Mouse (Mus musculus) bone marrow, adult 2 months (tissue): ENCODE data around the gene Cbfa2t2. TPM values are rescaled to one million over a fixed set of nuclear protein-coding genes. Genes with fewer than 3 reads are reported as not detected.
A peak's percentile ranks its signal among the peaks of the same experiment; 100 is the strongest.

Experiments
- H3K27ac ChIP-seq: fragments of 200-500 bp; 2 replicates; pipeline ENCODE4 v1.5.1; 2012; ENCODE audit warnings: low read depth, mild to moderate bottlenecking, control low read depth, inconsistent platforms, low read length; ENCODE audit not compliant: control insufficient read depth, poor library complexity, insufficient read depth
- H3K4me1 ChIP-seq: fragments of 200-500 bp; 2 replicates; pipeline ENCODE4 v1.6.1; 2011; ENCODE audit warnings: low read length; ENCODE audit not compliant: control insufficient read depth, insufficient read depth
- H3K4me3 ChIP-seq: fragments of 200-500 bp; replicated peaks from 2 replicates; pipeline ENCODE3; 2011; ENCODE audit warnings: mild to moderate bottlenecking, low read depth, low read length, control low read depth; ENCODE audit not compliant: control insufficient read depth
- CTCF ChIP-seq: fragments of 200-500 bp; IDR thresholded peaks from 2 replicates; pipeline ENCODE4 v1.5.1; 2011; ENCODE audit warnings: low read length, control low read depth; ENCODE audit not compliant: control insufficient read depth, insufficient read depth
- POLR2A ChIP-seq: fragments of 200-500 bp; IDR thresholded peaks from 2 replicates; pipeline ENCODE4 v1.6.1; 2011; ENCODE audit warnings: low read depth, mild to moderate bottlenecking, control low read depth, low read length, borderline replicate concordance; ENCODE audit not compliant: control insufficient read depth
- WGBS: fragments of 180-500 bp; shearing (Covaris S2); methylation state at CpG from one replicate; pipeline ENCODE4 v1.1.7; 2018; 5-methylcytosine and 5-hydroxymethylcytosine counted together
- polyA plus RNA-seq: library from polyadenylated mRNA; stranded (reverse); fragments of >200 nt; gene quantifications from 2 replicates; pipeline ENCODE4 v1.2.4, GENCODE M21; 2011; ENCODE audit warnings: low replicate concordance; ENCODE audit not compliant: missing spikeins, insufficient read depth, insufficient read length

Gene Cbfa2t2
- polyA plus RNA-seq, 1 experiment = 16.4 TPM

GRCm38 (mm10) chr2:154430566-154430965, 5.7 kb upstream of the Cbfa2t2 start:
- whole genome bisulfite sequencing = 94% methylated on average over 2 of the region's 2 CpGs
- Histone ChIP-seq H3K4me3 (no peak overlapping the region), H3K27ac (no peak overlapping the region), H3K4me1 (no peaks in the 10 kb centered on the region; the same call in 1 of the 2 replicates)
- TF ChIP-seq CTCF = no peak
- TF ChIP-seq POLR2A = no peak

- Histone ChIP-seq H3K4me1 (no peaks in the 10 kb centered on the region; the same call in none of the 2 replicates), H3K27ac (no peak overlapping the region), H3K4me3 (no peak overlapping the region)
- 39% methylated on average over 2 of the region's 2 CpGs for WGBS
- TF ChIP-seq CTCF (no peak), POLR2A (no peak)
Measured at GRCm38 (mm10) chr2:154432696-154433095, 3.6 kb upstream of the Cbfa2t2 start.

DNA sequence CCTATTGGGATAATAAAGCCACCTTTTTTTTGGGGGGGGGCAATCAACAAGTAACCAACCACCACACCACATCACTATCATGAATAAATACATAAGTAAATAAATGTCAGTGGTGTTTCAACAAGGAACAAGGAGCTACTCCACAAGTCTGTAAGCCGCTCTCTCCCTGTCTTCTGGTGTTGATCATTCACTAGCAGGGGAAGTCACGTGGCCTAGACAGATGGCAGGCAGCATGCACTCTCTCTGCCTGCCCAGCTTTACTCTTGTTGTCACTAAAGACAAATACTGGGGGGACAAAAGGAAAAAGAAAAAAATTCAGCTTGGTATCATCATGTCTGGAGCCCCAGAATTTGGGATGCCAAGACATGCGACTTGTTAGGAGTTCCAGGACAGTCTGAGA, 2.9 kb upstream of the Cbfa2t2 start:
- TF ChIP-seq POLR2A (no peak), CTCF (no peak)
- no peak overlapping the region for H3K4me3 ChIP-seq
- no peaks in the 10 kb centered on the region; the same call in none of the 2 replicates for H3K4me1 ChIP-seq
- no peak overlapping the region for H3K27ac ChIP-seq
- 77% methylated on average over 3 of the region's 3 CpGs for WGBS

DNA sequence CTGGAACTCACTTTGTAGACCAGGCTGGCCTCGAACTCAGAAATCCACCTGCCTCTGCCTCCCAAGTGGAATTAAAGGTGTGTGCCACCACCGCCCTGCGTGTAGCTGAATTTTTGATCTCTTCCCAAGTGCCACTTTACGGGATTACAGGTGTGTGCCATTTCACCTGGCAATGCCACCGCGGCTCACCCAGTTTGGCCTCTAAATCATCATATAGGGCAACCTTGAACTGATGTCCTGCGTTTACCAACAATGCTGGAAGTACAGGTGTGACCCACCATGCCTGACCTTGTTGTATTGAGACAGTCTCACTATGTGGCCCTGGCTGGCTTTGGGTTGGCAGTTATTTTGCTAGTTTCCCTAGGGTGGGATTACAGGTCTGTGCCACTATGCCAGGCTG, 1.6 kb upstream of the Cbfa2t2 start:
- no peak for TF ChIP-seq POLR2A
- TF ChIP-seq CTCF = no peak
- WGBS = 95% methylated on average over 7 of the region's 7 CpGs
- H3K27ac ChIP-seq = no peak overlapping the region
- no peak overlapping the region for H3K4me3 ChIP-seq
- H3K4me1 ChIP-seq = no peaks in the 10 kb centered on the region; the same call in none of the 2 replicates

DNA sequence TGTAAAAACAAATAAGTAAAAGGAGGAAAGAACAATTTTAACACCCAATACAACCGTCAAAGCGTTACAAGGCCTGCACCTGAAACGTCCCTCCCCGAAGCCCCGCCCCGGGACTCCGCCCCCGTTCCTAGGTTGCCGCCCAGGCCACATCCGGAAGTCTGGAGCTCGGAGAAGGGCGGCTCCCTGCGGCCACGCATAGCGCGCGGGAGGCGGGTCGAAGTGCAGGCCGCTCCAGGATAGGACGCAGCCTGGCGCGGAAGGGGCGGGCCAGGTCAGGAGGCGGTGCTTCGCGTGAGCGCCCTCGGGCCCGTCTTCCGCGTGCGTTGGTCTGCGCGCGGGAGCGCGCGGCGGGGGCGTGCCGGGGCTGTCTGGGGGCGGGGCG, 214 bp upstream of the Cbfa2t2 start:
- Histone ChIP-seq H3K27ac (peak overlapping the region; percentile 54; the same call in 1 of the 2 replicates), H3K4me3 (peak overlapping the region; percentile 56), H3K4me1 (no peaks in the 10 kb centered on the region; the same call in none of the 2 replicates)
- under 1% methylated on average over 41 of the region's 44 CpGs for WGBS
- peak; percentile 25; the same call in 1 of the 2 replicates for TF ChIP-seq POLR2A
- TF ChIP-seq CTCF = no peak

DNA sequence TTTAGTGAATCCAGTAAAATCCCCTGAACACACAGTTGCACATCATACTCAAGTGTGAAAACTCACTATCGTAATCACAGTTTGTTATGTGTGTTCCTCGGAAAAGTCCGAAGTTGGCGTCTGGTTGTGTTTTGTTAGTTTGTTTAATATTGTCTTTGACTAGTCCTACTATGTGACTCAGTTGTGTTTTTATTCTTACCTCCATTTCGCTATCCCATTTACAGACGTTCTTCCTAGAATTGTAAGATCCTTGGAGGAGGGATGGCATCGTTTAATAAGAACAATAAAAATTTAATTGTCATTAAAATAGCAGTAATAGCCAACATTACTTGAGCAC, 878 bp downstream of the Cbfa2t2 start:
- WGBS = 18% methylated on average over 7 of the region's 7 CpGs
- Histone ChIP-seq H3K4me3 (peak overlapping the region; percentile 64), H3K4me1 (no peaks in the 10 kb centered on the region; the same call in none of the 2 replicates), H3K27ac (0 out of 2 replicates have a peak overlapping the region, but pooled peaks have one; percentile 70)
- TF ChIP-seq POLR2A (no peak), CTCF (no peak)

DNA sequence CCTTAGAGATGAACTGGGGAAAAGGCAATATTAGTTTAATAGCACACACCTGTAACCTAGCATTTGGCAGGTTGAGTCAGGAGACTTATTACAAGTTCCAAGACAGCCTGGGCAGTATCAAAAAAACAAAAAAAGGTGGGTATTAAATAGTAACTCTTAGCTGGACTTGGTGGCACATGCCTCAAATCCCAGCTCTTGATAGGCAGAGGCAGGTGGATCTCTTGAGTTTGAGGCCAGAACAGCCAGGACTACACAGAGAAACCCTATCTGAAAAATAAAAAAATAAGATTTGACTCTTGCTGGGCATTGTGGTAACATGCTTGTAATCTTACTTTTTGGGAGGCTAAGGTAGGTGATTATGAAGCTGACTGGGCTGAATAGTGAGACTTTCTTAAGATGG, 4.2 kb downstream of the Cbfa2t2 start:
- Histone ChIP-seq H3K4me3 (no peak overlapping the region), H3K4me1 (no peaks in the 10 kb centered on the region; the same call in none of the 2 replicates), H3K27ac (no peak overlapping the region)
- TF ChIP-seq POLR2A (no peak), CTCF (no peak)

DNA sequence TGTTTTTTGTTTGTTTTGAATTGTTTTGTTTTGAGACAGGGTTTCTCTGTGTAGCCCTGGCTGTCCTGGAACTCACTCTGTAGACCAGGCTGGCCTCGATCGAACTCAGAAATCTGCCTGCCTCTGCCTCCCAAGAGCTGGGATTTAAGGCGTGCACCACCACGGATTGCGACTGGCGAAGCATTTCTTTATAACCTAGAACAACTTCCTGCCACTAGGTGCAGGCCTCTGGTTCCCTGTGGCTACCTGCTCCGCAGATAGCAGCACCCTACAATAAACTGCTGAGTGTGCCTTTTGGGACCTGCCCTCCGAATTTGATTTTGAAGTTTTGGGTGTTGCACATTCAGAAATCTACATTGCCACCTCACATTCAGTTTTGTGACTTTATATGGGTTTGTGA, 11.5 kb downstream of the Cbfa2t2 start:
- WGBS = 85% methylated on average over 8 of the region's 8 CpGs
- Histone ChIP-seq H3K4me1 (no peaks in the 10 kb centered on the region), H3K27ac (no peak overlapping the region), H3K4me3 (no peak overlapping the region)
- no peak for TF ChIP-seq POLR2A

GRCm38 (mm10) chr2:154448633-154449032, 12.4 kb downstream of the Cbfa2t2 start:
- no peak for TF ChIP-seq CTCF
- TF ChIP-seq POLR2A = no peak
- H3K4me1 ChIP-seq = no peaks in the 10 kb centered on the region
- H3K27ac ChIP-seq = no peak overlapping the region
- H3K4me3 ChIP-seq = no peak overlapping the region
